Mouse (Mus musculus) adrenal gland (tissue): ENCODE results near the gene Dmap1.

Experiments
- intact Hi-C: fragments of 180-260 bp; cut with DNase I; formaldehyde crosslinking; loops from one replicate; pipeline ENCODE4 v1.15.1; 2025

The Dmap1 gene

GRCm38 (mm10) chr4:117628464-117628863, 53.6 kb downstream of the Dmap1 start:
- intact Hi-C loops, result no loop called here
